Mouse (Mus musculus): ENCODE results near the gene Syngr4. TPM values are rescaled to one million over a fixed set of nuclear protein-coding genes. Genes with fewer than 3 reads are reported as not detected.

Syngr4 gene
- polyA plus RNA-seq (2012): 80.3 and 80.6 TPM in 2 replicates

DNA sequence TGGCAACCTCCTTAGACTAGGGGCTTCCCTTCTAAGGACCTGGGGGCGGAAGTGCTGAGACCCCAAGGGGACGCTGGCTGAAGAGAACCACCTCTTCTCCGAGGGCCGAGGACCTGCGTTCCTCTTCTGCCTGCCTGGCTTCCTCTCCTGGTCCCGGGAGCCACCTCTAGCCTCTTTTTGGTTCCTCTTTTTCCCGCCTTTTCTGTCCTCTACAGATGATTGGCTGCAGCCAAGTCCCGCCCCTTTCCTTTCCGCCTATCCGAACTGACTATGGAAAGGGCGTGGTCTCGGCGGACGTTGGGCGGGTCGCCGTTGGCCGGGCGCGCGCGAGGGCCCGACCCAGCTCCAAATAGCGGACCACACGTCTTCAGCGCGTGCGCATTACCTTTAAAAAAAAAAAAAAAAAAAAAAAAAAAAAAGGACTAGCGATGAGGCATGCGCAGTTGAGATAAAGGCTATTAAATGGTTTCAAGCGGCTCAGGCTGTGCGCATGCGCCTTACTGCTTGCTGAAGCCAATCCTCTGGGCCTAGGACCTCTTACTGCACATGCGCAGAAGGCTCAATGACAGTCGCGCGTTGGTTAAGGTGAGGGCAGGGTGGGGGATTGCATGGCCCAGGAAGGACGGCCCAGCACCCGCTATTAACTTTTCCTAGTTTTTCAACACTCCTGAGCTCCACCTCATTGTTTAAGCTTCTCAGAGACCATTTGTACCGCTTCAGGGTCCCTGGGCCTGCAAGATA lies at the start of gene Syngr4, which contains the start of gene Tmem143:
Gene Syngr4, minus strand, starts transcription at position 198 of the 741 bp plus-strand sequence.
Gene Tmem143, plus strand, starts transcription at position 425 of the 741 bp plus-strand sequence.
- no peak for TF ChIP-seq GATA1 (IDR thresholded peaks at IDR 0.05; ENCODE audit: low read length)

DNA sequence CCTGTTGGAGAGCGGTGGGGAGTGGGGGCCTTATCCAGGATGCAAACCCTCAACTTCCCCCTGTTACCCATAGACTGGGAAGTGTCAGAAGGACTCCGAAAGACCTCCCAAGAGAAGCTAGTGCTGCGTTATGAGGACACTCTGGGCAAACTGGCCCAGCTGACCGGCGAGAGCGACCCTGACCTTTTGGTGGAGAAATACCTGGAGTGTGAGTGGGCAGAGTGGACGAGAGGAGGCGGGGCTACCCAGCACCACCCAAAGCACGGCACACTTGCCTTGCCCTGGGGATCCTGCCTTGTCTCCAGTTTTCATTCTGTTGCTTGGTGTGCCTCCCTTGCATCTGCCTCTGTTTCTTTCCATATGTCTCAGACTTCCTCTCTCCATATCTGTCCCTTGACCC lies 45.5 kb upstream of the Syngr4 start:
- no peak for TF ChIP-seq GATA1 (IDR thresholded peaks at IDR 0.05; ENCODE audit: low read length)

DNA sequence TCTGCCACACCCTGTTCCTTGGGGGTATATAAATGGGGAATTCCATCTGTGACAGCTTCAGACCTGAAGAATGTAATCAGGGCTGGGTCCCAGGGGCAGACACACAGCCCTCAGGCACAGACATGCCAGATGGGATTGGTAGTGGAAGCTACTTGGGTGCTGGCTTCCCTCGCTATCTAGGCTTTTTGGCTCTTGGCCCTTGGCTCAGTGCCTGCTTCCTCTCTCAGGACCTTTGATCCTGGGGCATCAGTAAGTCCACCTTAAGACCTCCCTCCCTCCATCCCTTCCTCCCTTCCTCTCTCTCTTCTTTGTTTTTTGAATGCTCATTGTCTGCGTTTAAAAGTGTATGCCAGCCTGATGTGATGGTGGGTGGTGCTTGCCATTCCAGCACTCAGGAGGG lies 43.3 kb upstream of the Syngr4 start:
- no peak for TF ChIP-seq GATA1 (IDR thresholded peaks at IDR 0.05; ENCODE audit: low read length)

DNA sequence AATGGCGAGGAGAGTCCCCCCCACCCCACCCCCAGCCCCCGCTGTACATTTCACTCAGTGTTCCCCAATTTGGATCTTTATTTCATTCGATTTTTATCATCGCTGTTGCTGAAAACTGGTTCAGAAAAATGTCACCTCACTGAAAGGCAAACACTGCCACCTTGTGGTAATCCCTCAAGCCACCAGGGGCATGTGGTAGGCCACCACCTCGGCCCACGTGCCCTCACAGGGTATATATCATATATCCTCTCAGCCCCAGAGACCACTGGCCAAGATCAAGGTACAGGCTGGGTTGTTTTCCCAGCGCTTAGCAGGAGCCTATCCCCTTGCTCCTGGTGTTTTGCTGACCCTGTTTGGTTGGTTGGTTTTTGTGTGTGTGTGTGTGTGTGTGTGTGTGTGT lies 38.6 kb upstream of the Syngr4 start:
- no peak for TF ChIP-seq GATA1 (IDR thresholded peaks at IDR 0.05; ENCODE audit: low read length)

DNA sequence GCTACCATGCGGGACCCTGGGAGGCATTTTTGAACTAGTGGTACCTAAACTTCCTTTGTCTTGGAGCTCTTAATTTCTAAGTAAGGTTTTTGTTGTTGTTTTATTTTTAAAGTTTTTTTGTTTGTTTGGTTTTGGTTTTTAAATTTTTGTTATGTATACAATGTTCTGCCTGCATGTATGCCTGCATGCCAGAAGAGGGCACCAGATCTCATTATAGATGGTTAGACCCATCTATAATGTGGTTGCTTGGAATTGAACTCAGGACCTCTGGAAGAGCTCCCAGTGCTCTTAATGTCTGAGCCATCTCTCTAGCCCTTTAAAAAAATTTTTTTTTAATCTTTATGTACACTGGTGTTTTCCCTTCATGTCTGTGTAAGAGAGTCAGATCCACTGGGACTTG lies 33.2 kb upstream of the Syngr4 start:
- TF ChIP-seq GATA1 (IDR thresholded peaks at IDR 0.05; ENCODE audit: low read length): no peak

DNA sequence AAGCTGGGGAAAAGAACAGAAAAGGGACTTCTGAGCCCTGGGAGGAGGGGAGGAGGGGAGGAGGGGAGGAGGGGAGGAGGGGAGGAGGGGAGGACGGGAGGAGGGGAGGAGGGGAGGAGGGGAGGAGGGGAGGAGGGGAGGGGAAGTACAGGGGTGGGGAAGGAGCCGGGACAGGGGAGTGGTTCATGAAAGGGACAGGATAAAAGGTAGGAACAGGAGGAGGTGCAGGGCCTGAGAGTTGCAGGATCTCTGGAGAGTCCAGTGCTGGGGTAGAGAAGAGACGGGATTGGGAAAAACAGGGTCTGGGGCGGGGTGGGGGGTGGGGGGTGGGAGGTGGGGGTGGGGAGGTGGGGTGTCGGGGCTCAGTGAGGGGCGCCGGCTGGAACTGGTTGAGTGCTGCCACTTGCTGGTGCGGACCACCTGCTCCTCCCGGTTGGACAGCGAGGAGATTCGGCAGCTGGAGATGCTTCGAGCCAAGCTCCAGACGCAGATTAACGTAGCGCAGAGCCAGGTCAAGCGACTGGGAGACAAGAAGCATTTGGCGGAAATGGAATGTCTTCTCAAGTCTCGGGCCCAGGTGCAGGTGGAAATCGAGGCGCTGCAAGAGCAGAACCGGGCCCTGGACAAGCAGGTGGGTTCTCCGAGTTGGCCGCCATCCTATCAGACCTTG lies 32.2 kb upstream of the Syngr4 start:
- TF ChIP-seq GATA1 (IDR thresholded peaks at IDR 0.05; ENCODE audit: low read length): no peak

DNA sequence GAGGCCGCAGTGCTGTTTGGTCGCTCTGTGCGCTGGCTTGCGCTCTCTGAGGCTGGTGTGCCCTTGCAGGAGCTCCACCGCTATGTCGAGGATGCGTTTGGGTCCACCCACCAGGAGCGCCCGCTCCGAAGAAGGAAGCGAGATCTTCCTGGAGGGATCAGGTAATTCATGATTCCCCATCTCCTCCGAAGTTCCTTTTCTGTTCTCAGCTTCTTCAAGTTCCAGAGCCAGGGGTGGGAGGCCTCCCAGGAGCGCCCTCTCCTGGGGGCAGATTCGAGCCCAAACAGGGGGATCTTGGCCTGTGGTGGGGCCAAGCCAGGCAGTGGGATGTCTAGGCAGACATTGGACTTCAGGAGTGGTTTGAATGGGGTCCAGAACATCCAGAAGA lies 27.9 kb upstream of the Syngr4 start:
- no peak for TF ChIP-seq GATA1 (IDR thresholded peaks at IDR 0.05; ENCODE audit: low read length)

DNA sequence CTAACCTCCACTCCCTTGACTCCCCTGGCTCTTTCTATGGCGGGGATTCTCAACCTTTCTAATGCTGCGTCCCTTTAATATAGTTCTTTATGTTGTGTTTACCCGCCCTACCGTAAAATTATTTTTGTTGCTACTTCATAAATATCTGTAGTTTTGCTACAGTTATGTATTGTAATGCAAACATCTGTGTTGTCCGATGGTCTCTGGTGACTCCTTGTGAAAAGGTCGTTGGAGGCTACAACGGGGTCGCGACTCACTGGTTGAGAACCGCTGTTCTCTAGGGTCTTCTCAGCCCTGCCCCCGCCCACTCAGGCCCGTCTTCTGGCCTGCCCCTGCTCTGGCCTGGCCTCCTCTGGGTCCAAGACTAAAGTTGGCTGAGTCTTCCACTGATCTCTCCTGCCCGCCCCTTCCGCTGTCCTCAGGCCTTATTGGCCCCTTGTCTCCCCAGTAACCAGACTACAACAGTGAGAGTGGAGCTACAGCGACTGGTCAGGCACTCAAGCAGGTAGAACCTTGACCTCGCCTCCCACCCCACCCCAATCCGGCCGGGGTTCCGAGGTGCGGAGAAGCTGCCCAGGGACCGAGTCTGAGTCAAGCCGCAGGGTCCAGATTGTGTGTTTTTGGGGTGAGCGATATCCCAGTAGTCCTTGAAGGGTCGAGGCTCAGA lies 27.4 kb upstream of the Syngr4 start, which contains the start of gene Ccdc114:
Gene Ccdc114, plus strand, starts transcription at position 311 of the 667 bp plus-strand sequence.
- no peak for TF ChIP-seq GATA1 (IDR thresholded peaks at IDR 0.05; ENCODE audit: low read length)

DNA sequence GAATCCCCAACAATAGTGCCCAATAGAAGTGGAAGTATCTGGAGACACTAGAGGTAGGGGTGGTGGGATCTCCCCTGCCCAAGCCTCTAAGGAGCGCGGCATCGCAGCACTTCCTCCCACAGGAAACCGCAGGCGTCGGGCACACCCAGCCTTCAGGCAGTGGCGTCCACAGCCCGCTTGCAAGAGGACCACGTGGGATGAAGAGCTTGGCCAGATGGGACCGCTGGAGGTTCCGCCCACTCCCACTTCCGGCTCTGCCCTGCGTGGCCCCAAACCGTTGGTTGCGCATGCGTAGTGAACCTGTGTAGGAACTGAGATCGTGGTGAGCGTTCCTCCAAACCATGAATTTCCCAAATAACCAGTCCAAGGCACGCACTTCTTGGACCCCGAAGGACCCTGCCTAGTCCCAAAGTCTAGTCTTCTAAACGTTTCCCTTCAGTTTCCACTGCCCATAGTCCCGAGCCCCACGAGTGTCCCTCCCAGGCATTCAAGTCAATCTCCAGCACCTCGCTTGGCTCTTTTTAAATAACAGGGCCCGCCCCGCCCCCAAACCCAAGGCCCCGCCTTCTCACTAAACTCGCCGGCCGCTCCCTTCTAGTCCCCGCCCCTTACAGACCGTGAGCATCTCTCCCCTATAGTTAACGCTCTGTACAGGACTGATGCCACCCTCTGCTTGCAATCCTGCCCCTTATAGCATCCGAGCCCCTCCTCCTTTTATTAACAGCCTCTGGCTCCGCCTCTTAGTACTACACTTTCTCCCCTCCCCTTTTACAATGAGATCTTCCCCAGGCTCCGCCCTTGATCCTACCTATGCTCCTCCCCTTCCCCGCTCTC lies 26.6 kb upstream of the Syngr4 start:
- no peak for TF ChIP-seq GATA1 (IDR thresholded peaks at IDR 0.05; ENCODE audit: low read length)

DNA sequence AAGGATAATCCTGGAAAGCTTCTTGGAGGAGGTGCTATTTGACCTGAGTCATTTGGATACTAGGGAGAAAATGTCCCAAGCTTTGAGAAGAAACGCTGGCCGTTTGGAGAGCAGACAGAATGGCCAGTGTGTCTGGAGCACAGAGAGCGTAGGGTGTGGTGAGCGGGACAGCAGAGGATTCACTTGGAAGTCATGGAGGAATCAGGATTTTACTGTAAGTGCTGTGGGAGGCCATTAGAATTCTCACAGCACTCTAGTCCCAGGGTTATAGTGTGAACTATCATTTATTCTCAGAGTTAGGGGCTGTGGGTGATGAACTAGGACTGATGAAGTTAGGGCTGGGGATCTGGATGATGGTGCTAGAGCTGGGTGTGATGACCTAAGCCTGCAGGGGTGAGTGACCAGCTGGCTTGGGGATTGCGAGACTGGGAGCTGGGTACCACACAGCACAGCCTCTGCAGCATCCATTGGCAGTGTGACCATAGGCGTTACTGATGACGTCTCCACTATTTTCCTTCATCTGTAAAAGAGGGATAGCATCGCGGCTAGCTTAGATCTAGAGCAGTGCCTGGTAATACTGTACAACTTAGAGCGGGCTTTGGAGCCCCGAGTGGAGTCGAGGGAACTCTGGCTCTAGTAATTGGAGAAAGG lies 25.6 kb upstream of the Syngr4 start:
- no peak for TF ChIP-seq GATA1 (IDR thresholded peaks at IDR 0.05; ENCODE audit: low read length)

DNA sequence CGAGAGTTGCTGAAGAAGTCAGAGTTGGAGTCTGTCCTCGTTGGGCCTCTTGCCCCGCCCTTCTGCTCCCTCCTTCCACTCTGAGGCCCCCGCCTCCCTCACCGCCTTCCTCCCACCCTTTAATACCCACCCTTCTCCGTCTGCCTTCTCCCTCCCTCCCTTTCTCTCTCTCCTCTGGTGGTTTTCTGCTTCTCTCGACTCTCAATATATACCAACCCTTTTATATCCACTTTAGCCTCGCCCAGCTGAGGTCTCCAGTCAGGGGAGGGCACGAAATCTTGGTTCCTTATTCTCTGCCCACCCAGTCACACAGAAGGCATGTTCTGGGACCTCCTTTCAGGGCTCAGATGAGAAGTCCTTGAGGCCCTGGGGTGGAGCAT lies 24.7 kb upstream of the Syngr4 start, which contains the start of gene Emp3:
Gene Emp3, minus strand, starts transcription at position 163 of the 380 bp plus-strand sequence.
- no peak for TF ChIP-seq GATA1 (IDR thresholded peaks at IDR 0.05; ENCODE audit: low read length)

DNA sequence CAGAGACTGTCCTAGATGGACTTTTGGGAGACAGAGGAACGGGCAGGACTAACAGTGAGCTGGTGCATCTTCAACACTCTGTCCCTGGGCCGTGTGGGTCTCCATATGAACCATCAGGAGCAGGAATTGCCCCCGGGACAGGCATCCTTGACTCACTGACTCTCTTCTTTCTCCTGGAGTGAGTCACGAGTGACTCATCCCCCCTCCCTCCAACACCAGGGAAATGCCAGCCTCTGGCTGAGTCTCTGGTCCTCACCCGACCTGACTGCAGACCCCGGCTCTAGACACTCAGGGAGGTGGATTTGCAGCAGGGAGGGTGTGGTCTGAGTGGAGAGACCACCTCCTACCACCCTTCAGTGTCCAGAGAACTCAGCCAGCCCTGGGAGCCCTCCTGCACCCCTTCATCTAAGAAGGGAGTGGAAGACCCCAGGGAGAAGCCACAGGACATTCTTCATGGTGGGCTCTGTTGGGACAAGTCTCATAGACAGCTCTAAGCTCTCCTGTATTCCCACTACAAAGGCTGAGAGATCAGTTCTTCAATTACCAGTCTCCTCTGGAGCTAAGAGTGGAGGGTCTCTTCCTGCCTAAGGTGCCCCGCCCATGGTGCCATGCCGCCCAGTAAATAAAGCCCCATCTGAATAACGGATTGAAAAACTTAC lies 24.2 kb upstream of the Syngr4 start:
- no peak for TF ChIP-seq GATA1 (IDR thresholded peaks at IDR 0.05; ENCODE audit: low read length)

DNA sequence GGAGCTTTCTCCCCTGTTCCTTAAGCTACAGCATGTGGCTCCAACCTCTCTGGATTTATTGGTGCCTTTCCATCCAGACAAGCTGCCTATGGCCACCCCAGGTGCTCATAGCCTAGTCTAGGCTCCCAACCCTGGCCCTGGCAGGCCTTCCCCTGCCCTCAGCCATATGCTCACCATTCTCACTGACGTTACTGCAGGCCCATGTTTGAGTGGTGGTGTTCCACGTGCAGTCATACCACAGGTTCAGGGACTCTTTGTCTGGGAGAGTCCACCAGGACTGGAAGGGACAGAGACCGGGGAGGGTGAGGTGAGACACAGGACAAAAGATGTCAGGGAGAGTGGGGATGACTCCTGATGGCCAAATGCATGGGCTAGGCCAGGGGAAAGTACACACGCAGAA lies 23.2 kb upstream of the Syngr4 start:
- TF ChIP-seq GATA1 (IDR thresholded peaks at IDR 0.05; ENCODE audit: low read length): no peak

DNA sequence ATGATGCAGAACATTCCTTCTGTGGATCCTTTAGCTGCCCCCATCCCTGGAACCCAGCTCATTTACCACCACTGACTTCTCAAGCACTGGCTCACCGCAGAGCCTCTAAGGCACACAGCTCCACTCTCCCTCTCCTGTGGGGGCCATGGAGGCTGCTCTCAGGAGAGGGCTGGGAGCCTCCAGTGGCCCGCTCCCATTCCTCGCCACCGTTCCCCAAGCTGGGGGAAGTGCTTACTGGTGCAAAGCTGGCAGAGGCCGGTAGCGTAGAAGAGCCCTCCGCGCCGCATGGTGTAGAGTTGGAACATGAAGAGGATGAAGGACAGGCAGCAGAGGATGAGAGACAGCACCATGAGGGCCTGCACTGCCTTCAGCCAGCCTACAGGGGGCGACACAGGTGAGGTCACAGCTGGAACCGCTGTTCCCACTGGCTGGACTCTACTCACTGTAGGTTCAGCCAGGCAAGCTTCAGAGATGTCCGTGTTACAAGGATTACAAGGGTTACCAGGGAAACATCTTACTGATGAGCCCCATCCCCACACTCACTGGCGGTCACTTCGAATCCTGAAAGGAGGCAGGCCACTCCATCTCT lies 22.7 kb upstream of the Syngr4 start:
- no peak for TF ChIP-seq GATA1 (IDR thresholded peaks at IDR 0.05; ENCODE audit: low read length)

Data from G1E-ER4 (cell line).